Mouse (Mus musculus): ENCODE data around the gene Commd7.

Commd7 gene

DNA sequence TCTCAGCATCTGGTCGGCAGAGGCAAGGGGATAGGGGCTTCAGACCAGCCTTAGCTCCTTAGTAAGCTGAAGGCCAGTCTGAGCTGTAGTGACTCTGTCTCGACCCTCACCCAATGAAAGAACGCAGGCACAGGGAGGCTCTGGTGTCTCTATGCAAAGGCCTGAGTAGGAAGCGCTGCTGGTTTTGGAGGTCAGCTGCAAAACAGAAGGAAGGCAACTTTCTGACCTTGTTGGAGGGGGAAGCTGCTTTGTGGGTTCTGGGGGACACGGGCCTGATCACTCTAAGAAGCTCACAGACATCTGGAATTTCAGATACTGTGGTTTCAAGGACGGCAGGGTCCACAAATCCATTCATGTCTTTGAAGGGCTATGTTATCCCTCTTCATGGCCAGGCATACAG, 46.6 kb downstream of the Commd7 start:
- DNase-seq, result no peak

DNA sequence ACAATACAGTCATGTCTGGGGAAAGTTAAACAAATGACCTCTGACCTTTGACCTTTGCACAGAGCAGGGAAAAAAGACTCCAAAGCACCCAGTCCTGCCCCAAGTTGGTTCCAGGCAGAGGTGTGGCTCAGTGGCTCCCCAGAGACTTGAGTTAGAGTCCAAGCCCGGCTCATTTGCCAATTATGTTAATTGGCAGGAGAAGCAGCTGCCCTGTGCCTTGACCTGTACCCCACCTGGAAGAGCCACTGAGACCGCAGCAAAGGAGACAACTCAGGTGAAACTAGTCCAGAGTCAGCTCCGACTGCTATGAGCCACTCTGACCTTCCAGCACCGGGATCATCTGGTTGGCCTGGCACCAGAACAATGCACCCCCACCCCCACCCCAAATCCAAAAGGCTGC, 48.2 kb downstream of the Commd7 start:
- no peak for DNase-seq

DNA sequence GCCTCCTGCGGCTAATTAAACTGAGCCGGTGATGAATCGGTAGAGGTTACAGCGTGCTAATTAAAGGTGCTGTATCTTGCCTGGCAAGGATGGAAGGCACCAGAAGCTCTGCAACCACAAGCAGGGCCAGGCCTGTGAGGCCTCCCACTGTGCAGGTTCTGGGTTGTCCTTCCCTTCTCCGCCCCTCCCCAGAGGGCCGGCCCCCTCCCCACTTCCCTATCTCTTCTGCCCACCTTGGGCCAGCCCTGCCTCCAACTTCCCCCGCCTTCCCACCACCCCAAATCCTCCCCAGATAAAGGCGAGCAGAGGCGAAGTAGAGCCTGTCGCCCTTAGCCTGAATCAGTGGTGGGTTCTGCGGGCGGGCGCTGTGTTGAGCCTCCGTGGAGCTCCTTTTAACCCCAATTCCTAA, 48.9 kb downstream of the Commd7 start:
- no peak for DNase-seq

DNA sequence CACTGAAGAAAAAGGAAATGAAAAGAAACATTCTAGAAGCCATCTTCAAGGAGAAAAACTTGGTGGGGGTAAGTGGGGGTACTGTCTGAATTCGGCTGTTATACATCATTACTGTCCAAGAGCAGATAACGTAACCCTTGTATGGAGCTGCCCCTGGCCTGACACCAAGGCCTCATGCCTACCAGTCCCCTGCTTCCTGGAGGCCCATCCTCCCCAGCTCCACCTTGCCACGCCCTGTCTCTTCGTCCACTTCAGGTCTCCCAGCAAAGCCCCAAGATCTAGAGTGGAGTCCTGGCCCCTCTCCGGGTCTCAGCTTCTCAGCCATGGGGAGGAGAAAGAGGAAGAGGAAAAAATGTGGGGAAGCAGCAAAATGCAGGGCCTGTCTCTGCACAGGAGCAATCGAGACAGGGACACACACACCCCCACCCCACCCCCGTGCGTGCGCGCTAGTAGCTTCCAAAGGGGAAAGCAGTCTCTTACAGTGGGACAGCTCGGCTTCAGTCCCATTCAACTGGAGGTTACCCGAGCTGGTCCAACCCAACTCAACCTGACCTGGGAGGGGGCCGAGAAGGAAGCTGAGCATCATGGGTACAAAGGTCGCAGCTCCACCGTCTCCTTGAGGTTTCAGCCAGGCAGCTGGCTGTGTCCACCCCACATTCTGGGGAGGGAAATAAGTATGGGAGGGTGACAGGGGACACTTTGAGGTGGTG, 49.5 kb downstream of the Commd7 start:
- no peak for DNase-seq

DNA sequence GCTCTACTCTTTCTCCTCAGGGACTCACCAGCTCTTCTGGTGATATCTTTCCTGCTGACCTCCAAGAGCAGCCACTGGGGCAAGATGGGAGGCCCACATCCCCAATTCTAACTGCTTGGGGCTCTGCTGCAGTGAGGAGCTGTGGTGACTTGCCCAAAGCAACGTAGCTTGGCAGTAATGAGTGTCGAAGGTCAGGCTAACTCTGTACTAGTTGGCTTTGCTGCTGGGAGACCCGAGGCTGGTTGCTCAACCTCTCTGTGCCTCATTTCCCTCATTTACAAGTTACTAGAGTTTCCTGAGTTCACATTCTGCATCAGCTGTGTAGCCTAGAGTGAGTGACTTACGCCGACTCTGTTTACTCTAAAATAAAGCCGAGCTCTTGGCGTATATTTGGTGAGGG, 51.2 kb downstream of the Commd7 start:
- DNase-seq, result no peak

DNA sequence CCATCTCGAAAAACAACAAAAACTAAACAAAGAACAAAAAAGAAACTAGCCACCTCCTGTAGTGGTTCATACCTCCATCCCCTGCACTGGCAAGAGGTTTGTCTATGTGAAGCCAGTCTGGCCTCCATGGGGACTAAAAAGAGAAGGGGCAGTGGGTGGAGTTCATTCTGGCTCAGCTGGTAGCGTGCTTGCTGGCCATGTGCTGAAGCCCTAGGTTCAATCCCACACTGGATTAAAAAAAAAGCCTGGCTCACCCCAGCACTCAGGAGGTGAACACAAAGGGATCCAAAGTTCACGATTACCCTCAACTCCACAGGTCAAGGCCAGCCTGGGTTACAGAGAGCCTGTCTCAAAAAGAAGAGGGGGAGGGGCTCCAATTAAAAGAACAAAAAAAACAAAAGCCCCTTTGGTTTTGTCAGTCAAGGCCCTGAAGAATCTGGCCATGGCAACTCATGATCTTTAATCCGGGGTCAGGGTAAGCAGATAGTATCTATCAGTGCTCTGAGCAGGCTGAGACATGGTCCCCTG, 52.1 kb downstream of the Commd7 start:
- no peak for DNase-seq

DNA sequence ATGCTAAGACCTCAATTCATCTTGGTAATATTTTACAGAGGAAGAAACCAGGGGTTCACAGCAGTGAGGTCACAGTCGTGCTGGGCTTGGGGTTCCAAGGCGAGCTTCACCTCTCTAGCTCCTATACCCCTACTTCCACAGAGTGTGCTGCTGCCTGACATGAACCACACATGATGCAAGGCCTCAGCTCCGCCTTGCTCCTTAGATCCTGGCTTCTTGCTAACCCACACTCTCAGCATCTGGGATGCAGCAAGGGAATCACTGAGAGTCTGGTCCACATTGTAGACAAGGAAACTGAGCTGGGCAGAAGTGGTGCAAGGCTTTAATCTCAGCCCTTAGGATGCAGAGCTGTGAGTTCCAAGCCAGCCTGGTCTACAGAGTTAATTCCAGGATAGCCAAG, 52.5 kb downstream of the Commd7 start:
- no peak for DNase-seq

DNA sequence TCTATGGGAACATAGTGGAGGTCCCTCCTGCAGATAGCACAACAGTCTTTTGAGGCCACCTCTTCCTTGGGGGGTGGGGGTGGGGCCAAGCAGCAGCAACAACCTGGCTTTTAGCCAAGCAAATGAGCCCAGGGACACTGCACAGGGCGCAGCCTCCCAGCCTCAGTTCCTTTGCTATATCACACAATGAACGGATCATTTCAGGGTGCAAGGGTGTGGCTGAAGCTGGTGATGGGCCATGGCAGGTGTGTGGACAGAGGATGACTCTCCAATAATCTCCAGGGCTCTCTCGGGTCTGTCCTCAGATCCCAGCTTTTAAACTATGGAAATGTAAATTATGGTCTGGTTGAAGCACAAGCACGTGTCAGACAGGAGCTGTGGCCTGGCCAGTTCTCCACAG, 55.5 kb downstream of the Commd7 start:
- no peak for DNase-seq

DNA sequence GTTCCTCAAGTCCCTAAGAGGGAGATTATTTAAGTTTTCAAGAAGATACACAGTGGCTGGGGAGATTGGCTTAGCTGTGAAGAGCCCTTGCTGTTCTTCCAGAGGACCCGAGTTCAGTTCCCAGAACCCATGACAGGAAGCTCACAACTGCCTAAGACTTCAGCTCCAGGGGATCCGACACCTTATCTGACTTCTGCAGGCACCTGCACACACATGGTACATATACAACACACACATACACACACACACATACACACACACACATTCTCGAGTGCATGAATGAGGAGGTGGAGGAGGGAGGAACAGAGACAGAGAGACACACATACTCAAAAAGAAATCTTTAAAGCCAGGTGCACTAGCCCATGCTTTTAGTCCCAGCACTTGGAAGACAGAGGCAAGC, 56.4 kb downstream of the Commd7 start:
- DNase-seq, result no peak

DNA sequence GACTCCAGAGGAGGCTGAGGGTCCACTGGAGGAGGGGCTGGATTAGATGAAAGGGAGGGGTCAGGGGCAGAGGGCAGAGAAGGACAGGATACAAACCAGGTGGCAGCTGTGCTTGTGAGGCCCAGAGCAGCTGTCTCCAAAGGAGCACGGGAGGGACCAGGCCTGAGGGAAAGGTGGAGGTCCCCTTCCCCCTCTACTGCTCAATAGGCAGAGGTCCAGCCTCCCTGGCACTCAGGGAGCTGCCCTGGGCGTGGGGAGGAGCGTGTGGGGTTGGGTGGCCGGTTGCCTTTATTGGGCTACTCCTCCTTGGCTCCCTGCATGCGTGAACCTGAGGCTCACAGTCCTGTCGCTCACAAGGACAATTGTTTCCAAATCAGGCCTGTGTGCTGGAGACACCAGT, 57.0 kb downstream of the Commd7 start:
- no peak for DNase-seq

DNA sequence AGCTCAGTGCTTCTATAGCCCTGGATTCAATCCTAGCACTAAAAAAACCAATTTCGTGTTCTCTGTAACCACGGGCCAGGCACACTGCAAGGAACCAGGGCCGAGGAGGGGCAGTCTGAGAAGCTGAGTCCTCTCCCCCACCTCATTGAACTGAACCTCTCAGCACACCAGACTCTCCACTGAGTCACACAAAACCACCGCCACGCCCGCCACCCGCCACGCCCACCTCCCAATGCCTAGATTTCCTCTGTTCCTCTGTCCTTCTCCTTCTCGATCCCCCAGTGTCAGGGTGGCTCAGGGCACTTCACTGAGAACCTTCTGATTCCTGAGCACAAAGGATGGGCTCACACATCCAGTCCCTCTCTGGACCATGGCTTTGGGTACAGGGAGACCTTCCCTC, 59.5 kb downstream of the Commd7 start:
- DNase-seq, result no peak

DNA sequence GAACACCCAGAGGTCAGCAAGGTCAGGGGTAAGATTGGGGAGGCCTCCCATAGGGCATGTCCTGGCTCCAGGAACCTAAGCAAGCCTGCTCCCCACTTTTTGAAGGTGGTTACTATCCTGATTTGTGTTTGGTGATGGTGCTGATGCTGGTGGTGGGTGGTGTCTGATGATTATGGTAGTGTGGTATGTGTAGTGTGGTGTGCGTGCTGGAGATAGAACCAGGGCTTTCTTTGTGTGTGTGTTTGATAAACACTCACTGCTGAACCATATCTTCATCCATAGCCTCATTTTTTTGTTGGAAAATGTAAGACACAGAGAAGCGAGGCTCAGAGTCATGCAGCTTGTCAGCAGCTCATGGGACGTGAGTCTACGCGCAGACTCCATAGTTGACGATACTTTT, 64.0 kb downstream of the Commd7 start:
- no peak for DNase-seq

DNA sequence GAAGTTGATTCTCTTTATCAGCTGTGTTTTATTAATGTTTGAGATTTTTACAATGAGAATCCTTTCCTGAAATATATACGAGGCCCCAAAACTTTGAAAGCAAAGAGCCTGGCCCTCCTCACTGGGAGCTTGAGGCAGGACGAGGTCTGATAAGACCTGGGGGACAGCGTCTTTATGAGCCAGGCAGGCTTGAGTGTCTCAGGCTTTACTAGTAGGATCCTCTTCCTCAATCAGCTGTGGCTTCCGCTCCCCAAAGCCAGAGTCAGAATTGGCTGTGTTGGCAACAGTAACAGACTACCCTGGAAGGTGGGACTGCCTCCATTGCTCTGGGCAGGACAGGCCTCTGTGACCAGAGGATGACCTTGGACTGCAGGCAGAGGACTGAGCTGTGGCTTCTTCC, 64.6 kb downstream of the Commd7 start:
- no peak for DNase-seq

Measured in B cell, adult 2 months (primary cell).